Mouse (Mus musculus): Measurements from ENCODE around the gene Diaph3. TPM values are rescaled to one million over a fixed set of nuclear protein-coding genes. Genes with fewer than 3 reads are reported as not detected.
A peak's percentile ranks its signal among the peaks of the same experiment; 100 is the strongest.

The Diaph3 gene
- polyA plus RNA-seq, 1 experiment from 2014 or later, result 22.9 TPM

GRCm38 (mm10) chr14:86788880-86789641 is 352.0 kb downstream of the Diaph3 start:
- Histone ChIP-seq H3K27me3 (replicated peaks; ENCODE audit: control insufficient read depth, insufficient read depth, low read length) (no peaks in the 10 kb centered on the region), H3K4me1 (replicated peaks; ENCODE audit: control insufficient read depth, insufficient read depth, low read length) (no peaks in the 10 kb centered on the region), H3K9ac (ENCODE audit: low read depth, low read length) (no peak overlapping the region), H3K4me3 (ENCODE audit: low read depth, low read length) (no peak overlapping the region), H3K9me3 (ENCODE audit: control insufficient read depth, low read length) (no peaks in the 10 kb centered on the region), H3K4me2 (no peak overlapping the region), H3K27ac (ENCODE audit: low read depth, low read length) (no peak overlapping the region), H3K36me3 (ENCODE audit: control insufficient read depth, insufficient read depth, low read length) (no peaks in the 10 kb centered on the region)
- DNase-seq (ENCODE audit: low spot score) (no peak), ATAC-seq (replicated peaks; ENCODE audit: low FRiP score) (no peak)
- 75% methylated on average over 6 of the region's 6 CpGs for WGBS

- Histone ChIP-seq H3K27me3 (replicated peaks; ENCODE audit: control insufficient read depth, insufficient read depth, low read length) (no peaks in the 10 kb centered on the region), H3K9me3 (ENCODE audit: control insufficient read depth, low read length) (no peaks in the 10 kb centered on the region), H3K4me3 (ENCODE audit: low read depth, low read length) (no peak overlapping the region), H3K27ac (ENCODE audit: low read depth, low read length) (no peak overlapping the region), H3K9ac (ENCODE audit: low read depth, low read length) (no peak overlapping the region), H3K36me3 (ENCODE audit: control insufficient read depth, insufficient read depth, low read length) (no peaks in the 10 kb centered on the region), H3K4me1 (replicated peaks; ENCODE audit: control insufficient read depth, insufficient read depth, low read length) (no peaks in the 10 kb centered on the region), H3K4me2 (no peak overlapping the region)
- WGBS, result 49% methylated on average over 8 of the region's 8 CpGs
- ATAC-seq (replicated peaks; ENCODE audit: low FRiP score) (no peak), DNase-seq (ENCODE audit: low spot score) (no peak)
These were observed 354.2 kb downstream of the Diaph3 start for GRCm38 (mm10) chr14:86786866-86787265.

GRCm38 (mm10) chr14:86781553-86782273 is 359.3 kb downstream of the Diaph3 start:
- Histone ChIP-seq H3K9ac (ENCODE audit: low read depth, low read length) (no peak overlapping the region), H3K27me3 (replicated peaks; ENCODE audit: control insufficient read depth, insufficient read depth, low read length) (no peaks in the 10 kb centered on the region), H3K36me3 (ENCODE audit: control insufficient read depth, insufficient read depth, low read length) (no peaks in the 10 kb centered on the region), H3K4me1 (replicated peaks; ENCODE audit: control insufficient read depth, insufficient read depth, low read length) (no peaks in the 10 kb centered on the region), H3K27ac (ENCODE audit: low read depth, low read length) (no peak overlapping the region), H3K4me2 (no peak overlapping the region), H3K4me3 (ENCODE audit: low read depth, low read length) (no peak overlapping the region), H3K9me3 (ENCODE audit: control insufficient read depth, low read length) (no peaks in the 10 kb centered on the region)
- no peak for ATAC-seq (replicated peaks; ENCODE audit: low FRiP score)
- DNase-seq (ENCODE audit: low spot score), result no peak
- WGBS, result 73% methylated on average over 6 of the region's 6 CpGs

GRCm38 (mm10) chr14:86773311-86773710 is 367.7 kb downstream of the Diaph3 start:
- no peak overlapping the region for H3K9ac ChIP-seq (ENCODE audit: low read depth, low read length)

GRCm38 (mm10) chr14:86772176-86773150 is 368.6 kb downstream of the Diaph3 start:
- Histone ChIP-seq H3K4me1 (replicated peaks; ENCODE audit: control insufficient read depth, insufficient read depth, low read length) (no peaks in the 10 kb centered on the region), H3K27me3 (replicated peaks; ENCODE audit: control insufficient read depth, insufficient read depth, low read length) (no peaks in the 10 kb centered on the region), H3K4me2 (no peak overlapping the region), H3K27ac (ENCODE audit: low read depth, low read length) (no peak overlapping the region), H3K9ac (ENCODE audit: low read depth, low read length) (no peak overlapping the region), H3K4me3 (ENCODE audit: low read depth, low read length) (no peak overlapping the region), H3K36me3 (ENCODE audit: control insufficient read depth, insufficient read depth, low read length) (no peaks in the 10 kb centered on the region), H3K9me3 (ENCODE audit: control insufficient read depth, low read length) (no peaks in the 10 kb centered on the region)
- WGBS, result 71% methylated on average over 14 of the region's 14 CpGs
- ATAC-seq (replicated peaks; ENCODE audit: low FRiP score) (no peak), DNase-seq (ENCODE audit: low spot score) (no peak)

More at GRCm38 (mm10) chr14:86773311-86773710, 367.7 kb downstream of the Diaph3 start:
- Histone ChIP-seq H3K36me3 (ENCODE audit: control insufficient read depth, insufficient read depth, low read length) (no peaks in the 10 kb centered on the region), H3K4me1 (replicated peaks; ENCODE audit: control insufficient read depth, insufficient read depth, low read length) (no peaks in the 10 kb centered on the region), H3K27ac (ENCODE audit: low read depth, low read length) (no peak overlapping the region), H3K27me3 (replicated peaks; ENCODE audit: control insufficient read depth, insufficient read depth, low read length) (no peaks in the 10 kb centered on the region), H3K4me3 (ENCODE audit: low read depth, low read length) (no peak overlapping the region), H3K4me2 (no peak overlapping the region), H3K9me3 (ENCODE audit: control insufficient read depth, low read length) (no peaks in the 10 kb centered on the region)
- WGBS, result 77% methylated on average over 2 of the region's 2 CpGs
- DNase-seq (ENCODE audit: low spot score) (no peak), ATAC-seq (replicated peaks; ENCODE audit: low FRiP score) (no peak)

- Histone ChIP-seq H3K9me3 (ENCODE audit: control insufficient read depth, low read length) (no peaks in the 10 kb centered on the region), H3K9ac (ENCODE audit: low read depth, low read length) (no peak overlapping the region), H3K4me3 (ENCODE audit: low read depth, low read length) (no peak overlapping the region), H3K4me2 (no peak overlapping the region), H3K4me1 (replicated peaks; ENCODE audit: control insufficient read depth, insufficient read depth, low read length) (no peaks in the 10 kb centered on the region), H3K27me3 (replicated peaks; ENCODE audit: control insufficient read depth, insufficient read depth, low read length) (no peaks in the 10 kb centered on the region), H3K36me3 (ENCODE audit: control insufficient read depth, insufficient read depth, low read length) (no peaks in the 10 kb centered on the region), H3K27ac (ENCODE audit: low read depth, low read length) (no peak overlapping the region)
- no peak for DNase-seq (ENCODE audit: low spot score)
- 86% methylated on average over 2 of the region's 2 CpGs for WGBS
- no peak for ATAC-seq (replicated peaks; ENCODE audit: low FRiP score)
These were observed 376.7 kb downstream of the Diaph3 start for GRCm38 (mm10) chr14:86764286-86764685.

GRCm38 (mm10) chr14:86757604-86758520 is 383.2 kb downstream of the Diaph3 start:
- Histone ChIP-seq H3K27ac (ENCODE audit: low read depth, low read length) (no peak overlapping the region), H3K27me3 (replicated peaks; ENCODE audit: control insufficient read depth, insufficient read depth, low read length) (no peaks in the 10 kb centered on the region), H3K9ac (ENCODE audit: low read depth, low read length) (no peak overlapping the region), H3K4me3 (ENCODE audit: low read depth, low read length) (no peak overlapping the region), H3K4me1 (replicated peaks; ENCODE audit: control insufficient read depth, insufficient read depth, low read length) (no peaks in the 10 kb centered on the region), H3K36me3 (ENCODE audit: control insufficient read depth, insufficient read depth, low read length) (no peaks in the 10 kb centered on the region), H3K4me2 (no peak overlapping the region), H3K9me3 (ENCODE audit: control insufficient read depth, low read length) (no peaks in the 10 kb centered on the region)
- DNase-seq (ENCODE audit: low spot score), result no peak
- 61% methylated on average over 9 of the region's 9 CpGs for WGBS
- 0 out of 2 replicates have a peak, but pooled peaks have one; percentile 31 for ATAC-seq (replicated peaks; ENCODE audit: low FRiP score)

Measured in liver, embryonic 11.5 days (tissue).